Mouse (Mus musculus): ENCODE data around the gene Crnn. TPM values are rescaled to one million over a fixed set of nuclear protein-coding genes. Genes with fewer than 3 reads are reported as not detected.

Gene Crnn
- polyA plus RNA-seq, 1 experiment: not detected

DNA sequence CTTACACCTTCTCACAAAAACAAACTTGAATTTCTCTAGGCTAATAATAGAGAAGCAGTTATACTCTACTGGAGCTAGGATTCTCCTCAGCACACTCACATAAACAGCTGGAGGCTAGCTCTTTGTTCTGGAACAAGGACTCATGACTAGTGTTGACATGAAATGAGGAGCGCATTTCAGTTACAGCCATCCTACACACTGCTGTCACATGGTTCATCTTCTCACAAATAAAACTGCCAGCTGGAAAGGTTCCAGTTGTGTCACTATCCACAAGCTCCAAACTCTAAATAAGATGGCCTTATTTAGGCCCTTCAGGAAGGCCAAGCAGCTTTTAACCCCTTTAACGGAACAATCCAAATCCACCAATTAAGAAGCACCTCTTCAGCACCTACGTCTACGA is 36.3 kb downstream of the Crnn start:
- H3K4me3 ChIP-seq (ENCODE audit: insufficient read depth, low read length): no peak overlapping the region
- no peak overlapping the region for H3K27ac ChIP-seq (ENCODE audit: insufficient read depth, low read depth, low read length)
- no peaks in the 10 kb centered on the region for H3K4me1 ChIP-seq (ENCODE audit: control insufficient read depth, insufficient read depth, low read length)
- TF ChIP-seq CTCF (IDR thresholded peaks at IDR 0.05; ENCODE audit: low read depth, low read length): no peak
- no peak for TF ChIP-seq POLR2A (IDR thresholded peaks at IDR 0.05; ENCODE audit: borderline replicate concordance, low read depth, low read length)

DNA sequence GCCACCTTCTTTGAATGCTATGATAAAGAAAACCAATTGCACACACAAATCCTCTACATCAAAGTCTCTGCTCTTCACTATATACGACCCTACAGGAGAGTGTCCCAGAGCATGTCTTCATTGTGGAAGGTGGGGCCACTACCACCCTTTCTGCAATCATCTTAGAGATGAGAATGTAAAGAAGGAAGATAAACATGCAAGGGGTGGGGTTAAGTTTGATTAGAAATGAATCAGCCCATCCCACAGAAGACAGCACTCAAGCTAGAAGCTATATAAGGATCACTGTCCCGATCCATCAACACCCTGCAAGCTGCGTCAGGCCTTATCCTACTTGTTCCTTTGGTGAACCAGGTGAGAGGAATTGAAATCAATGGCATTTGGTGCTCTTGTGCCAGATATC is 52.4 kb downstream of the Crnn start, which contains the start of gene Flg2:
Gene Flg2 (plus strand): TSS at position 301 of the 400 bp plus-strand sequence.
- H3K27ac ChIP-seq (ENCODE audit: insufficient read depth, low read depth, low read length): no peak within 1 kb of the TSS
- H3K4me3 ChIP-seq (ENCODE audit: insufficient read depth, low read length): no peak within 1 kb of the TSS
- TF ChIP-seq POLR2A (IDR thresholded peaks at IDR 0.05; ENCODE audit: borderline replicate concordance, low read depth, low read length) (no peak), CTCF (IDR thresholded peaks at IDR 0.05; ENCODE audit: low read depth, low read length) (no peak)
- H3K4me1 ChIP-seq (ENCODE audit: control insufficient read depth, insufficient read depth, low read length): no peaks in the 10 kb centered on the region

Other genes starting within 250 kb of the Crnn start
- not detected in 2 replicates for gene Lce3a, start 218.6 kb upstream of the Crnn start, polyA plus RNA-seq (2012; ENCODE audit: insufficient read depth, insufficient read length, missing spikeins)
- gene Lce3b, start 211.8 kb upstream of the Crnn start, polyA plus RNA-seq (2012; ENCODE audit: insufficient read depth, insufficient read length, missing spikeins): not detected in 2 replicates
- gene Lce3c, start 200.3 kb upstream of the Crnn start, polyA plus RNA-seq (2012; ENCODE audit: insufficient read depth, insufficient read length, missing spikeins): not detected in 2 replicates
- not detected in 2 replicates for gene Lce3d, start 187.4 kb upstream of the Crnn start, polyA plus RNA-seq (2012; ENCODE audit: insufficient read depth, insufficient read length, missing spikeins)
- gene Lce3e, start 177.7 kb upstream of the Crnn start, polyA plus RNA-seq (2012; ENCODE audit: insufficient read depth, insufficient read length, missing spikeins): not detected in 2 replicates
- not detected in 2 replicates for gene Lce3f, start 152.6 kb upstream of the Crnn start, polyA plus RNA-seq (2012; ENCODE audit: insufficient read depth, insufficient read length, missing spikeins)
- gene Crct1, start 129.1 kb upstream of the Crnn start, polyA plus RNA-seq (2012; ENCODE audit: insufficient read depth, insufficient read length, missing spikeins): not detected in 2 replicates
- not detected in 2 replicates for gene Lce1m, start 125.7 kb upstream of the Crnn start, polyA plus RNA-seq (2012; ENCODE audit: insufficient read depth, insufficient read length, missing spikeins)
- gene Gm4858, start 76.0 kb upstream of the Crnn start, polyA plus RNA-seq (2012; ENCODE audit: insufficient read depth, insufficient read length, missing spikeins): not detected in 2 replicates
- 0.15 TPM in 1 of 2 replicates, not detected in the other for gene Flg2, start 52.5 kb downstream of the Crnn start, polyA plus RNA-seq (2012; ENCODE audit: insufficient read depth, insufficient read length, missing spikeins)
- gene Flg, start 128.7 kb downstream of the Crnn start, polyA plus RNA-seq (2012; ENCODE audit: insufficient read depth, insufficient read length, missing spikeins): not detected in 2 replicates
- gene Hrnr, start 175.0 kb downstream of the Crnn start, polyA plus RNA-seq (2012; ENCODE audit: insufficient read depth, insufficient read length, missing spikeins): not detected in 2 replicates
- not detected in 2 replicates for gene Rptn, start 248.9 kb downstream of the Crnn start, polyA plus RNA-seq (2012; ENCODE audit: insufficient read depth, insufficient read length, missing spikeins)